Mouse (Mus musculus) MEL-GATA-1-ER (cell line): ENCODE data around the gene Xpot.

Source experiments
- DNase-seq: peaks from one replicate; pipeline ENCODE4 v3.0.0-alpha.2; 2012; ENCODE audit warnings: low read depth; ENCODE audit errors: extremely low read depth

Gene Xpot

DNA sequence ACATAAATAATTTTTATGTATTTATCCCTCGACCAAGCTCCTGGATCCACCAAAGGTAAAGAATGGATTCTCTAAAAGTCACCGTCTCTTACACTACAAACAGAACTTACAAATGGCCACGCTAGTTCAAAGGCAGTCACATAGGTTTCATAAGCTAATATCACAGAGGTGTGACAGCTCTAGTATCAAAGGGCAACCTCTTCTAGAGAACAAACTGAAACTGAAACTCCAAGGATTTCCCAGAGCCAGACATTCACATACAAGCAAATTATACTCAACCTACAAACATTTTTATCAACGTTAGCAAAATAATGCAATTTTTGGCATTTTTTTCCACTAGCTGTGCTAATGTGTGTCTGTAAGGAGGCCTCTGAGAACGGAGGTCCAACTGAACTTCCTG is 45.8 kb downstream of the Xpot start:
- DNase-seq, result no peak

DNA sequence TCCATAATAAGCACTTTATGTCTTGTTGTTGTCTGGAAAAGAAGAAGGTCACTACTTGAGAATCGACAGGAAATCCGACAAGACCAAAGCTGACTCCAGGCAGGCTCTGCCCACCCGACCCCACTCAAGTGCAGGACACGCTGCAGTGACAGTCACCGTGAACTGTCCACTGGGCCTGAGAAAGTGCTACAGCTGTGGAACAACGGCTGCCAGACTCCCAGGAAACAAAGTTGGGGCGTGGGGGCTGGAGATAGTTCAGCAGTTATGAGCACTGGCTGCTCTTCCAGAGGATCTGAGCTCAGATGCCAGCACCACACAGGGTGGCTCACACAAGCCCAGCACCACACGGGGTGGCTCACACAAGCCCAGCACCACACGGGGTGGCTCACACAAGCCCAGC is 49.8 kb downstream of the Xpot start:
- DNase-seq, result no peak

GRCm38 (mm10) chr10:121571511-121572147 is 54.5 kb downstream of the Xpot start:
- no peak for DNase-seq

- DNase-seq, result no peak
These were observed 55.1 kb downstream of the Xpot start for GRCm38 (mm10) chr10:121571031-121571430.

DNA sequence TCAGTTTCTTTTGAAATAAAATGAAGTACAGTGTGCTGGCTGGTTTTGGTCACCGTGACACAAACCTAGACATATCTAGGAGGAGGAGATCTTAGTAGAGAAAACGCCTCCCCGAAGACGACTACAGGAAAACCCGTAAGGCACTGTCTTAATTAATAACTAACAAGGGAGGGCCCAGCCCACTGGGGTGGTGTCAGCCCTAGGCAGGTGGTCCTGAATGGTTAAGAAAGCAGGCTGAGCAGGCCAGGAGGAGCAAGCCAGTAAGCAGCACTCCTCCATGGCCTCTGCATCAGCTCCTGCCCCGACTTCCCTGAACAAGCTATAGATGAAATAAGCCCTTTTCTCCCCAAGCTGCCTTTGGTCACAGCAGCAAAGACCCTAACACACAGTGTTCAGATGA is 56.3 kb downstream of the Xpot start:
- DNase-seq, result no peak

DNA sequence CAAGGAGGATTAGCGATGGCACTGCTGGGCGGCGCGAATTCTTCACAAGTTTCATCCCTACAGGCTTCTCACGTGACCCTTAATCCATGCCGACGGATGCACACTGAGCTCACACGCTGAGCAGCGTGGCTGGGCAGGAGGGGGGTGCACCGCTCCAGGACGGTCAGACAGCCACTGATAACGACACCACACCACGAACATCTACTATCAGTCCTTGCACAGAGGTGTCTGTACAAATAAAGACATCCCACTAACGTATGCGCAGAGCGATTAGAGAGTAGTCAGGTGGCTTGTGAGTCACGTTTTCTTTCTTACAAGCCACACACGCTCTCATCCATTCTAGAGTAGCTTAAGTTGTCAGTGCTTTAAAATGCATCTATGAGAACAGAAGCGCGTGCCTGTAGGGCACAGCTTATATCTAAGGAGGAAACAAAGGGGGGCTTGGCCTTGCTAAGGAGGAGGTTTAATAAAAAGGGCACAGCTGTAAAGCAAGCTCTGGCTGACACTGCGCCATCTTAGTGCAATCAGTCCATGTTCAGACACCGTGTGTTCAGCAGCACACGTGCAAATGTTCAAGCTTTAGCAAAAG is 57.0 kb downstream of the Xpot start:
- DNase-seq, result no peak

DNA sequence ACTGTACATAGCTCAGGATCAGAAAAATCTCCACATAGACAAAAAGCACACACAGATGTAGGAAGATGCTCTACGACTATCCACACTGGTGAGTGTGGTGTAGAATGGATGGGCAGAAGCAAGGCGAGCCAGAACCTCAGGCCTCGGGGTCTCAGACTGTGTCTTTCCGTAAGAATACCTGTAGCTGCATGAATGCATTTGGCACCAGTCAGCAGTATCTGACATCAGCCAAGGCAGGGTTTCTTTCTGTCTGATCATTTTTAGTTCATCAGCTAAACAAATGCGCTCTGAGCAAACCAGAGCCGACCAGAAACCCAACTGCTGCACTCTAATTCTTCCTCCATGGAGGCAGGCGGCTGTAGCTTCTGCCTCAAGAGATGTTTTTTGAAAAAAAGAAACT is 57.6 kb downstream of the Xpot start:
- DNase-seq, result no peak

DNA sequence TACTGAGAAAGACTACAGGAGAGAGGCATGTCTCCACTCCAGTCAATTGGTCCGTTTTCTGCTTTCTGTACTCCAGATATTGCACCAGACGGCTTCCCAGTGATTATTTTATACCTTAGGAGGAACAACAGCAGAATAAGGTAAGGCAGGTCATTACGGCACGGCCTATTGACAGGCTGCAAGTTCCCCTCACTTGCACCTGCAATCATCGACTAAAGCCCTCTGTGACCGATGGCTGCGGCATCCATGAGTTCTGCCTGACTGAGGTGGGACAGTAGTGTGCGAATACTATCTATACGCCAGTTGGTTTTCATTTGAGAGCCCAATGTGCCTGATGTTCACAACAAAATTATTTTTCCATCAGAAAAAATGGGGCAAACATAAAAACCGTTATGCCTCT is 58.1 kb downstream of the Xpot start:
- DNase-seq, result no peak

DNA sequence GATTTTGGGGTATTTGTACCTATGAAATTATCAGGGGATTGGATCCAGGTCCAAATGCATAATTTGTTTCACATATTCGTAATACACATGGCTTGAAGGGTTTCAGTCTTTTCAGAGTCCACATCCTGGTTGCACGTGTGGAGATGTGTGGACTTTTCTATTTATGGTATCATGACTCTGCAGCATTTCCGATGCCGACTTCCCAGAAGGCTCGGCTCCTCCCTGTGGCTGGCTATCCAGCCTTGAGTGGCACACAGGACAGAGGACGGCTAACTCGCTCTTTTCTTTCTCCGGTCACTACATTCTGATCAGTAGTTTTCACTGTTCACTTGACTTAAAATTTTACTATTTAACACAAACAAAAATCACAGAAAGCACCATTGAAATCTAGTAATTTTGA is 61.7 kb downstream of the Xpot start:
- DNase-seq, result no peak

GRCm38 (mm10) chr10:121558231-121558630 is 67.9 kb downstream of the Xpot start:
- no peak for DNase-seq

- no peak for DNase-seq
These were observed 69.9 kb downstream of the Xpot start for GRCm38 (mm10) chr10:121556263-121556662.

DNA sequence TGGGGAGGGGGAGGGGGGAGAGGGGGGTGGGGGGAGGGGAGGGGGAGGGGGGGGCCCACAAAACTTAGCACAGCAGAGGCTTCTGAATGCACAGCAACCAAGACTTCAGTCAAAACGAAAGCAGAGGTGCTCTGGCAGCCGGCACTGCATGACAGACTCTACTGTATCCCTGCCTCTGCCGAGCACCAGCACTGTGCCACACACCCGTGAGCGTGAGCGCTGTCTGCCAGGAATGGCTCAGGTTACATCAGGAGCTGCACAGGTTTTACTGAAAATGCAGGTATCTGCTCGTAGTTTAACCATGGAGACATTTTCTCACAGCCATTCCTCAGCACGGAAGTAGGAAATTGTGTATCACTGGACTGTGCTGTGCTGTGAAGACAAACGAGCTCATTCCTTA is 75.8 kb downstream of the Xpot start:
- DNase-seq, result no peak

- DNase-seq, result no peak
These were observed 76.5 kb downstream of the Xpot start for GRCm38 (mm10) chr10:121549670-121550069.

- DNase-seq, result no peak
These were observed 79.0 kb downstream of the Xpot start for GRCm38 (mm10) chr10:121547162-121547561.

DNA sequence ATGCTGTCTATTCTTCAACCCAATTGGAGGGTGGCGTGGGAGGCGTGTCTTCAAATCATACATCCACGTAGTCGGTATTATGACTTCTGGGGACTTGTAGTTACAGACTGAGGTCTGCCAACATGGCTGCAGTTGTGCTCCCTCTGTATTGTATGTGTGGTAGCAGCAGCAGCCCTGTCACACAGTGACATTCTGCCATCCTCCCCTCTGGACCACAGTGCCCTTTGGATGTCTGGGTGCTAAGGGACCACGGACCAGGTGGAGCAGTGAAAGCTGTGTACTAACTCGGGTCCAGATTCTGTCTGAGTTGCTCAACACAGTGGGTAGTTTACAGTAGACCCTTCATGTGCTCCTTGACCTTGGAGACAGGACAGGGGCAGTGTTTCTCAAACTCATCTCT is 82.6 kb downstream of the Xpot start:
- no peak for DNase-seq

DNA sequence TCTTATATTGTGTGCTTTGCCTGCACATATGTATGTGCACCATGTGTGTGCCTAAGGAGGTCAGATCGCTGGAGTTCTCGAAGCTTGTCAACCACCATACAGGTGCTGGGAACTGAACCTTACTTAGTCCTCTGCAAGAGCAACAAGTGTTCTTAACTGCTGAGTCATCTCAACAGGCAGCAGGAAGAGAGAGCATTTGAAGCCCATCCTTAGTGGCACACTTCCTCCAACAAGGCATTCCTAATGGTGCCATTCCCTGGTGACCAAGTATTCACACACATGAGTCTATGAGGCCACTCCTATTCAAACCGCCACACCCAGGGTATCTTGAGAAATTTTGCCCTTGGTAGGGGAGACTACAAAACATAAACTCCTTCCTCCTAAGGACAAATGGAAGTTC is 84.0 kb downstream of the Xpot start:
- no peak for DNase-seq
